ENCODE assay signal across 12 mouse cellular contexts in genomic region chr5:66081443-66082228, GRCm38 (mm10).
DNase-seq lines count a peak whose midpoint lies in the region; ATAC-seq and TF ChIP-seq lines count a peak whose summit lies in the region.
"Had no signal": no experiment of that assay in that cellular context is flagged by ENCODE, and none has a peak within 500 bp of the region (broad histone marks: within the 10 kb centered on the region; RNA-seq: fewer than 3 reads in every experiment).

No protein-coding gene starts in this region.

- 42% methylated on average over 19 of the region's 19 CpGs for WGBS in embryonic facial prominence, embryonic 13.5 days
- WGBS in kidney, postnatal 0 days: 42% methylated on average over 19 of the region's 19 CpGs
- WGBS in lung, embryonic 16.5 days: 42% methylated on average over 19 of the region's 19 CpGs

- no peak overlapping the region for H3K9ac ChIP-seq in embryonic facial prominence, embryonic 13.5 days
- H3K9ac ChIP-seq in kidney, postnatal 0 days (ENCODE audit: low read depth, low read length): peak overlapping the region; percentile 14; the same call in 1 of the 2 replicates
- H3K9ac ChIP-seq in lung, embryonic 16.5 days (ENCODE audit: low read length): peak overlapping the region; percentile 41
- H3K9ac ChIP-seq: hindbrain, embryonic 12.5 days had no signal

- H3K27me3 ChIP-seq in E14TG2a.4 (ENCODE audit: insufficient read depth, low read length): no peaks in the 10 kb centered on the region
- no peaks in the 10 kb centered on the region for H3K27me3 ChIP-seq in embryonic facial prominence, embryonic 13.5 days
- H3K27me3 ChIP-seq in kidney, postnatal 0 days (ENCODE audit: insufficient read depth, low read length): no peaks in the 10 kb centered on the region
- H3K27me3 ChIP-seq in lung, embryonic 16.5 days (ENCODE audit: control insufficient read depth, insufficient read depth, low read depth, low read length): no peaks in the 10 kb centered on the region
- H3K27me3 ChIP-seq: hindbrain, embryonic 12.5 days had no signal

- no peak for DNase-seq in kidney, postnatal 0 days (ENCODE audit: low spot score)
- DNase-seq in gastrocnemius, adult 8-10 months (ENCODE audit: low spot score in 2 of 2): no peak
- no peak for DNase-seq in thymus, postnatal 14 days
- no peak for DNase-seq in right cerebral cortex, postnatal 14 days
- DNase-seq: adrenal gland, postnatal 25 days; cerebellum, postnatal 10 days had no signal

- no peak for TF ChIP-seq CTCF in E14TG2a.4 (conservative IDR thresholded peaks at IDR 0.05; ENCODE audit: low read length)
- TF ChIP-seq CTCF in kidney, postnatal 0 days (IDR thresholded peaks at IDR 0.05; ENCODE audit: low read depth): no peak

- H3K9me3 ChIP-seq in E14TG2a.4 (ENCODE audit: low read length): no peaks in the 10 kb centered on the region
- no peaks in the 10 kb centered on the region for H3K9me3 ChIP-seq in embryonic facial prominence, embryonic 13.5 days
- no peaks in the 10 kb centered on the region for H3K9me3 ChIP-seq in kidney, postnatal 0 days (replicated peaks; ENCODE audit: low read length)
- H3K9me3 ChIP-seq in lung, embryonic 16.5 days (ENCODE audit: control insufficient read depth, low read length): no peaks in the 10 kb centered on the region
- H3K9me3 ChIP-seq: G1E; hindbrain, embryonic 12.5 days had no signal

- H3K4me1 ChIP-seq in E14TG2a.4 (replicated peaks; ENCODE audit: low read depth, low read length): peaks cover 79% of the 10 kb centered on the region
- H3K4me1 ChIP-seq in embryonic facial prominence, embryonic 13.5 days: peaks cover 20% of the 10 kb centered on the region
- 0 out of 2 replicates have a peak, but pooled peaks cover 10% of the 10 kb centered on the region for H3K4me1 ChIP-seq in kidney, postnatal 0 days (replicated peaks; ENCODE audit: insufficient read depth, low read length)
- H3K4me1 ChIP-seq in lung, embryonic 16.5 days (replicated peaks; ENCODE audit: control insufficient read depth, insufficient read depth, low read length): peaks cover 16% of the 10 kb centered on the region

- H3K4me2 ChIP-seq in embryonic facial prominence, embryonic 13.5 days: peak overlapping the region; percentile 18; the same call in 1 of the 2 replicates
- H3K4me2 ChIP-seq in kidney, postnatal 0 days (ENCODE audit: low read length): peak overlapping the region; percentile 34
- peak overlapping the region; percentile 39 for H3K4me2 ChIP-seq in lung, embryonic 16.5 days (ENCODE audit: low read depth, low read length)
- H3K4me2 ChIP-seq: hindbrain, embryonic 12.5 days had no signal

- H3K36me3 ChIP-seq in E14TG2a.4 (ENCODE audit: insufficient read depth, low read length): no peaks in the 10 kb centered on the region
- H3K36me3 ChIP-seq in embryonic facial prominence, embryonic 13.5 days: no peaks in the 10 kb centered on the region
- H3K36me3 ChIP-seq in kidney, postnatal 0 days (ENCODE audit: insufficient read depth, low read length): no peaks in the 10 kb centered on the region
- no peaks in the 10 kb centered on the region for H3K36me3 ChIP-seq in lung, embryonic 16.5 days (ENCODE audit: control insufficient read depth, insufficient read depth, low read length)
- H3K36me3 ChIP-seq: G1E; hindbrain, embryonic 12.5 days had no signal

- H3K27ac ChIP-seq in embryonic facial prominence, embryonic 13.5 days: 0 out of 2 replicates have a peak overlapping the region, but pooled peaks have one; percentile 39
- peak overlapping the region; percentile 91 for H3K27ac ChIP-seq in kidney, postnatal 0 days
- H3K27ac ChIP-seq in lung, embryonic 16.5 days (ENCODE audit: low read length): peak overlapping the region; percentile 95
- H3K27ac ChIP-seq: hindbrain, embryonic 12.5 days; left cerebral cortex, adult 2 months had no signal

- peak overlapping the region; percentile 61 for H3K4me3 ChIP-seq in E14TG2a.4 (replicated peaks; ENCODE audit: low read length)
- no peak overlapping the region for H3K4me3 ChIP-seq in embryonic facial prominence, embryonic 13.5 days
- no peak overlapping the region for H3K4me3 ChIP-seq in kidney, postnatal 0 days (replicated peaks; ENCODE audit: low read depth, low read length)
- H3K4me3 ChIP-seq in lung, embryonic 16.5 days (ENCODE audit: low read length): peak overlapping the region; percentile 7; the same call in 1 of the 2 replicates
- H3K4me3 ChIP-seq: hindbrain, embryonic 12.5 days; left cerebral cortex, adult 2 months had no signal

- ATAC-seq in embryonic facial prominence, embryonic 13.5 days (ENCODE audit: insufficient number of reproducible peaks, insufficient read depth, low FRiP score, low TSS enrichment, low read depth): no peak
- ATAC-seq in kidney, postnatal 0 days (replicated peaks; ENCODE audit: low FRiP score, low read depth): peak; percentile 74
- ATAC-seq in lung, embryonic 16.5 days (ENCODE audit: low read depth): peak; percentile 41; the same call in 1 of the 2 replicates

Comparison
In these comparisons a context has a peak if more than half of its experiments do, and no peak if none do; other contexts are left out.
1. H3K4me3 ChIP-seq: peak in E14TG2a.4 (single experiment) and lung, embryonic 16.5 days (single experiment); none in embryonic facial prominence, embryonic 13.5 days (single experiment) and kidney, postnatal 0 days (single experiment).
2. H3K27ac ChIP-seq: peak in every context shown above with its lines; median percentile 95 in lung, embryonic 16.5 days; 91 in kidney, postnatal 0 days; 39 in embryonic facial prominence, embryonic 13.5 days.
3. Peak in every context shown above with its lines, with median percentiles within 50 percentile points of each other: H3K4me2 ChIP-seq.